Mouse (Mus musculus): ENCODE measurements around the gene Srp72. TPM values are rescaled to one million over a fixed set of nuclear protein-coding genes. Genes with fewer than 3 reads are reported as not detected.
"Not testable (repeated sequence)": the region's sequence is repeated elsewhere in the genome, so short reads cannot be mapped to it uniquely, and the experiment has no call there.

The Srp72 gene
- polyA plus RNA-seq, 1 experiment from 2014 or later, result 79.0 TPM

DNA sequence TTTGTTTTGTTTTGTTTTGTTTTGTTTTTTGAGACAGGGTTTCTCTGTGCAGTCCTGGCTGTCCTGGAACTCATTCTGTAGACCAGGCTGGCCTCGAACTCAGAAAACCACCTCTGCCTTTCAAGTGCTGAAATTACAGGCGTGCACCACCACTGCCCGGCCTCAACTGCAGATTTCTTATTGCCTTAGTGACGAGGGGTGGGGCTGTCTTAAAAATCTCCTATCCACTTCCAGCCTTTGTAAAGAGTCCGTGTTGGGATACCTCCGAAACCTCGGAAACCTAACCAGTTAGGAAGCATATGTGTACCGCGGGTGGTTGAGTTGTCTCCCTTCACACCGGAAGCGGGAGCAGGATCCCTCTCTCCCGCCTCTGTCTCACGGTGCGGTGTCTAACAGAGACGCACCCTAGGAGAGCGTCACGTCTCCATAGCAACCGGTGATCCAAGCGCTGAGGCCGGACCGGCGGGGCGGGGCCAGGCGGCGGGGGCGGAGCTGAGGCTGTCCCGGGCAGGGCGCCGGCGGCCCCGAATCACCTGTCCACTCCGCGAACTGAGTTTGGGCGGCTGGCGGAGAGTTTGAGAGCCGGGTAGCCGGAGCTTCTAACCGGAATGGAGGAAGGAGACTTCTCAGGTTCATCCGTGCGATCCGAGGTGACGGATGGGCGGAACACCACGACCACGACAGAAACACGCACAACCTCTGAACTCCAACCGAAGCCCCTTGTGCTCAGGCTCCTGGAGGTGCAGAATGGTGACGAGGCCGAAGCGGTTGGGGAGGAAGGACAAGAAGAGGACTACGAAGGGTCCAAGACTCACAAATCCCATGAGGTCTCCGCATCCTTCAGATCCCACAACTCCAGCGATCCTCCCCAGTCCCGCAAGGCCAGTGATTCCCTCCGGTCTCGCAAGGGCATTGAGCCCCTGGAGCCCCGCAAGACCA lies 41.3 kb downstream of the Srp72 start, which contains the start of gene Thegl:
Gene Thegl, plus strand, starts transcription at position 480 of the 939 bp plus-strand sequence.
- H3K4me2 ChIP-seq (replicated peaks), result peak within 1 kb of the TSS; percentile 90
- peaks cover 3% of the 10 kb centered on the region; the same call in 1 of the 2 replicates for H3K27me3 ChIP-seq
- H3K27ac ChIP-seq (replicated peaks), result no peak within 1 kb of the TSS
- no peaks in the 10 kb centered on the region for H3K36me3 ChIP-seq
- H3K9ac ChIP-seq (replicated peaks), result peak within 1 kb of the TSS; percentile 55
- no peaks in the 10 kb centered on the region for H3K9me3 ChIP-seq
- WGBS, result 10% methylated on average over 57 of the region's 57 CpGs
- ATAC-seq (replicated peaks), result peak; percentile 97
- H3K4me1 ChIP-seq, result peaks cover 8% of the 10 kb centered on the region; the same call in 1 of the 2 replicates
- H3K4me3 ChIP-seq, result peak within 1 kb of the TSS; percentile 70

DNA sequence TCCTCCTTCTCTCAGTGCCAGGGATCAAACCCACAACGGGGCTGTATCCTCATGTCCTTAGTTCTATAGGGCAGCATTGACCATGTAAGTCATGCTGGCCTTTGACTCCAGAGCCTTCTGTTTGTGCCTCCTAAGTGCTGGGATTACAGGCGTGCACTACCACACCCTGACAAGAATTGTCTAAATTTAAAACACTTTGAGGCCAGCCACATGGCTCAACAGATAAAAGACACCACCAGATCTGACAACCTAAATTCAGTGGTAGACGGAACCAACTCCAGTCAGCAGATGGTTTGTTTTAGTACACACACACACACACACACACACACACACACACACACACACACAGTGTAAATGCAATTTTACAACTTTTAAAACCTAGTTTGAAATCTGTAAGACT lies 53.6 kb downstream of the Srp72 start:
- ATAC-seq (replicated peaks), result no peak
- 79% methylated on average over 3 of the region's 3 CpGs for WGBS
- no peak overlapping the region for H3K4me3 ChIP-seq

DNA sequence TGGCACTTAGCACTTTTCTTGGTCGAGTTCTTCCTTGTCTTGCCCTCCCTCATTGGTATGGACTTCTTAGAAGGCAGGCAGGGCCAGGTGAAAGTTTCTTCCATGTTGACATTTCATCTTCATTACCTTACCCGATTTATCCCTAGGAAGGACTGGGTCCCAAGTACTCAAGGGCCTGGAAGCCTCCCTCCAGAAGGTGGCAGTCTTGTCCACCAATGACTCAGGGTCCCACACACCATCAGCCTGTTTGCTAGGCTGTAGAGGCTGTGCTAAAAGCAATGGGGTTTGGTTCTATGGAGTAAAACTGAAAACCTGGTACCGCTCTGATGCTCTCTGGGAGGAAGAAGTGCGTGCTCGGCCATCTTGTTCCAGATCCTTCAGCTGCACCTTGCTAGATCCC lies 55.3 kb downstream of the Srp72 start:
- no peaks in the 10 kb centered on the region for H3K4me1 ChIP-seq
- no peaks in the 10 kb centered on the region for H3K9me3 ChIP-seq
- H3K27me3 ChIP-seq, result no peaks in the 10 kb centered on the region
- no peak overlapping the region for H3K4me3 ChIP-seq
- no peak overlapping the region for H3K9ac ChIP-seq (replicated peaks)
- no peak for ATAC-seq (replicated peaks)
- no peak overlapping the region for H3K4me2 ChIP-seq (replicated peaks)
- no peak overlapping the region for H3K27ac ChIP-seq (replicated peaks)
- H3K36me3 ChIP-seq, result no peaks in the 10 kb centered on the region
- 77% methylated on average over 5 of the region's 5 CpGs for WGBS

More for the DNA sequence above, 53.6 kb downstream of the Srp72 start:
- Histone ChIP-seq H3K36me3 (no peaks in the 10 kb centered on the region), H3K4me1 (no peaks in the 10 kb centered on the region), H3K9me3 (no peaks in the 10 kb centered on the region), H3K4me2 (replicated peaks) (no peak overlapping the region), H3K9ac (replicated peaks) (no peak overlapping the region), H3K27ac (replicated peaks) (no peak overlapping the region), H3K27me3 (no peaks in the 10 kb centered on the region)

DNA sequence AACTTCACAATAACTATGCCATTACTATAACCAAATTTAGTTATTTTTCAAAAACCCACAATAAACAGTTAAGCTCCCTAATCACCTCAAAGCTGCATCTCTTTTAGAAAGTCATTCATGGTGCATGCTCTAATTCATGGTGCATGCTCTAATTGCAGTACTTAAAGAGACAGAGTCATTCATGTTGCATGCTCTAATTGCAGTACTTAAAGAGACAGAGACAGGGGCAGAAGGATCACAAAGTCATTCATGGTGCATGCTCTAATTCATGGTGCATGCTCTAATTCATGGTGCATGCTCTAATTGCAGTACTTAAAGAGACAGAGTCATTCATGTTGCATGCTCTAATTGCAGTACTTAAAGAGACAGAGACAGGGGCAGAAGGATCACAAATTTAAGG lies 60.6 kb downstream of the Srp72 start:
- not testable (repeated sequence) for H3K27ac ChIP-seq (replicated peaks); H3K9me3 ChIP-seq; H3K27me3 ChIP-seq; H3K36me3 ChIP-seq; H3K4me3 ChIP-seq; H3K9ac ChIP-seq (replicated peaks); H3K4me2 ChIP-seq (replicated peaks); H3K4me1 ChIP-seq
- 0 out of 2 replicates have a peak, but pooled peaks have one; percentile 26 for ATAC-seq (replicated peaks)

DNA sequence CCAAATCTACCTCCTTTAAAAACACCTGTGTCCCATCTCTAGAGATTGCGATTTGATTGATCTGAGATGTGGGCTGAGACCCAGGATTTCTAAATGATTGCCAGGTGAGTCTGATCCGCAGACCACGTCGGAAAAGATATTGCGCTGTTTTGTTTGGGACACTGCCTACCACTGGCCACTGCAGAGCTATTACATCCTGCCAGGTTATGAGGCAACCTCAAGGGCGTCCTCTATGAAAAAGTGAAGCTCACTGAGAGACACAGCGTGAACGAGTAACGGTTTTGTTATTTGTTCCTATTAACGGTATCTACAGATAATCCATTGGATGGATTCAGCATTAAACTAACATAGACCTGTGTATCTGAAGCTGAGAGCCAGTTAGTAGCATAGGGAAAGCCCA lies 64.0 kb downstream of the Srp72 start:
- Histone ChIP-seq H3K36me3 (no peaks in the 10 kb centered on the region), H3K9ac (replicated peaks) (no peak overlapping the region), H3K4me2 (replicated peaks) (no peak overlapping the region), H3K4me1 (no peaks in the 10 kb centered on the region), H3K27ac (replicated peaks) (no peak overlapping the region), H3K4me3 (no peak overlapping the region), H3K9me3 (no peaks in the 10 kb centered on the region), H3K27me3 (no peaks in the 10 kb centered on the region)
- ATAC-seq (replicated peaks), result no peak
- WGBS, result 92% methylated on average over 10 of the region's 10 CpGs

DNA sequence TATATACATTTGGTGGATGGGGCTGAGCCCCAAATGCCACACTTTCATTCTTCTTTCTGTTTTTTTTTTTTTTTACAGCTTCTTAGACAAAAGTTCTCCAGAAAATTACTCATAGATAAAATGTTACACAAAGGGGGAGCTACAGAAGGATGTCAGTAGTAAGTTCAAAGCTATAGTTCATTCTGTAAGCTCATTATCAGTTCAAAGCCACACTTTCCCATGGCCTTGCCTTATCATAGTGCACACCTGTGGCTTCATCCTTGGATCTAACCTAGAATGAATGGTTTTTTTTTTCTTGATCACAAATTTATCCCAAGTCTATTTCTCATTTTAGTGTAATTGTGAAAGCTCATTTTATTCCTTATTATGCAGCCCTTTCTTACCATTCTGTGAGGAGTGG lies 64.9 kb downstream of the Srp72 start:
- no peaks in the 10 kb centered on the region for H3K4me1 ChIP-seq
- H3K27ac ChIP-seq (replicated peaks), result no peak overlapping the region
- no peak overlapping the region for H3K9ac ChIP-seq (replicated peaks)
- no peak for ATAC-seq (replicated peaks)
- no peaks in the 10 kb centered on the region for H3K27me3 ChIP-seq
- H3K4me2 ChIP-seq (replicated peaks), result no peak overlapping the region
- no peak overlapping the region for H3K4me3 ChIP-seq
- no peaks in the 10 kb centered on the region for H3K36me3 ChIP-seq
- H3K9me3 ChIP-seq, result no peaks in the 10 kb centered on the region

DNA sequence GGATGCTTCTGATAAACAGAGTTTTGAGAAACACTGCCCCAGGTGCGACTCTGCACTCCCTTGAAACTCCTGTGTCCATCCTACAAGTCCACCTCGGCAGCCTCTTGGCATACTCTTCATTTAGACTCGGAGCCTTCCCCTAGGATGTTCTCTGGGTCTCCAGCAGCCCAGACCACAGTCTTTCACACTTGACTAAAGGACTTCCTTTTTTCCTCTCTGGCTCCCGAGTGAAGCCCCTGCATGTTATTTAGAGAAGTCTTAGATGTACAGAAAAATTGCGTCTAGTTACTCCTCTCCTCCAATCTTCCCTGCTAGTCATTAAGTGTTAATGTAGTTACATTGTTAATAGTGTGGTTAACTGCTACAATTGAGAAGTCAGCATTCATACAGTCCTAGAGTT lies 69.9 kb downstream of the Srp72 start:
- Histone ChIP-seq H3K27ac (replicated peaks) (no peak overlapping the region), H3K4me3 (no peak overlapping the region), H3K4me1 (no peaks in the 10 kb centered on the region), H3K27me3 (no peaks in the 10 kb centered on the region), H3K4me2 (replicated peaks) (no peak overlapping the region), H3K9ac (replicated peaks) (no peak overlapping the region), H3K36me3 (no peaks in the 10 kb centered on the region), H3K9me3 (no peaks in the 10 kb centered on the region)
- WGBS, result 76% methylated on average over 5 of the region's 5 CpGs
- no peak for ATAC-seq (replicated peaks)

Other genes starting within 250 kb of the Srp72 start
- gene Aasdh, start 69.2 kb upstream of the Srp72 start, polyA plus RNA-seq (2015; fragmentation: Nextera tagmentation; extraction: Ambion mirVana), result 25.6 and 27.5 TPM in 2 replicates
- 220 and 224 TPM in 2 replicates for gene Paics, start 23.4 kb upstream of the Srp72 start, polyA plus RNA-seq (2015; fragmentation: Nextera tagmentation; extraction: Ambion mirVana)
- 14.6 and 16.5 TPM in 2 replicates for gene Ppat, start 23.1 kb upstream of the Srp72 start, polyA plus RNA-seq (2015; fragmentation: Nextera tagmentation; extraction: Ambion mirVana)
- not detected in 2 replicates for gene Arl9, start 29.4 kb downstream of the Srp72 start, polyA plus RNA-seq (2015; fragmentation: Nextera tagmentation; extraction: Ambion mirVana)
- 0.31 and 0.57 TPM in 2 replicates for gene Thegl, start 41.3 kb downstream of the Srp72 start, polyA plus RNA-seq (2015; fragmentation: Nextera tagmentation; extraction: Ambion mirVana)
- gene Hopx, start 140.4 kb downstream of the Srp72 start, polyA plus RNA-seq (2015; fragmentation: Nextera tagmentation; extraction: Ambion mirVana), result 1.8 and 2.2 TPM in 2 replicates
- gene Spink2, start 236.8 kb downstream of the Srp72 start, polyA plus RNA-seq (2015; fragmentation: Nextera tagmentation; extraction: Ambion mirVana), result 0.48 and 0.64 TPM in 2 replicates